Mouse (Mus musculus) embryo, embryonic 11 days (tissue): ENCODE data around the gene Emp3.
A peak's percentile ranks its signal among the peaks of the same experiment; 100 is the strongest.
"Not testable (repeated sequence)": the region's sequence is repeated elsewhere in the genome, so short reads cannot be mapped to it uniquely, and the experiment has no call there.

Experiments
- DNase-seq: peaks from one replicate; pipeline ENCODE4 v3.0.0-alpha.2; 2015

Gene Emp3

DNA sequence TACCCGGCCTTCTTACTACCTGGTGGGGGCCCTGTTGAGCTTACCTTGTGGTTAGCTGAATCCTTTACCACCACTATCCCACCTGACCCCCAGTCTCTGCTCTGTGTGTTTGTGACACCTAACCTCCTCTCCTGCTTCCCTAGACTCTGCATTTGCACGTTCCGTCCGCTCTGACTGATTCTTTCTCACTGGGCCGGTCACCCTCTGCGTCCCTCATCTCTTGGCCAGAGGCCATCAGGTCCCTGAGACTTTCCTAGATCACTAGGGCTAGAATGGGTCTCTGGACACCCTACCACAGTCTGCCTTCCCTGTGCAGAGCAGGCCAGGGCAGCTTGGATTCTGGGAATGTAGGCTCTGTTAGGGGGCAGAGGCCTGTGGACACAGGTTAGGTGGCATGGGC, 7.1 kb downstream of the Emp3 start:
- no peak for DNase-seq

- no peak for DNase-seq
Observed at GRCm38 (mm10) chr7:45909145-45909544, 12.1 kb downstream of the Emp3 start.

GRCm38 (mm10) chr7:45908384-45908783, 12.8 kb downstream of the Emp3 start:
- DNase-seq = no peak

DNA sequence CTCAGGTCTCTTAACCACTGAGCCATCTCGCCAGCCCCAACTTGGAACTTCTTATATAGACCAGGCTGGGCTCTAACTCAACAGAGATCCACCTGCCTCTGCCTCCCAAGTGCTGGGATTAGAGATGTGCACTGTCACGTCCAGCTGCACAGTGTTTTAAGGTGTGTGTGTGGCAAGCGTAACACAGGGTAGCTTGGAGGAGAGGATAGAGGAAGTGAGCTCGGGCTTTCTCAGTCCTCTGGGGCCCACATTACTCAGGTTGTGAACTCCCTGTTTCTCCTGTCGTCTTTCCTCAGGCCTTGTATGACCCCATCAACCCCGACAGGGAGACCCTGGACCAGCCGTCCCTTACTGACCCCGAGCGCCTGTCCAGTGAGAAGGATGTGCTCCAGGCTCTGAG, 14.6 kb downstream of the Emp3 start:
- DNase-seq = no peak

DNA sequence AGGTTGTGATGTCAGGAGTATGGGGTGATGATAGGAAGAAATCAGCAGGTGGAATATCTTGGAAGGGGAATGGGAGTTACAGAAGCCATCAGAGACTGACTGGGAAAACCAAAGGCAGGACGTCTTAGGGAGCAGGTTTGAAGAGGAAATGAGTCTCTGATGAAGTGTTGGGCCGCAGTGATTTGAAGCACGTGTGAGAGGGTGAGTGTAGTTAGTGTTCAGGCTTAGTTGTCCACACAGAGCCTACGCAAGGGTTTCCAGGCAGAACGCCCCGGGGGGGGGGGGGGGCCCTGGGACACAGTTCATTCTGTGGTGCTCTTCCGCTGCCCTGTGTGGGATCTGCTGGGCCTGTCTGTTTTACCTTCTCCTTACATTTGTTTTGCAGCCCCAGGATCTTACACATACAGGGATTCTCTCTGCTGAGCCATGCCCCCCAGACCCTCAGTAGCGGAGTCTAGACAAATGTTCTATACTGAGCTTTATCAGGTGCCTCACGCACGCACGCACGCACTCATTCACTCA, 18.7 kb downstream of the Emp3 start:
- DNase-seq = peak; percentile 47

DNA sequence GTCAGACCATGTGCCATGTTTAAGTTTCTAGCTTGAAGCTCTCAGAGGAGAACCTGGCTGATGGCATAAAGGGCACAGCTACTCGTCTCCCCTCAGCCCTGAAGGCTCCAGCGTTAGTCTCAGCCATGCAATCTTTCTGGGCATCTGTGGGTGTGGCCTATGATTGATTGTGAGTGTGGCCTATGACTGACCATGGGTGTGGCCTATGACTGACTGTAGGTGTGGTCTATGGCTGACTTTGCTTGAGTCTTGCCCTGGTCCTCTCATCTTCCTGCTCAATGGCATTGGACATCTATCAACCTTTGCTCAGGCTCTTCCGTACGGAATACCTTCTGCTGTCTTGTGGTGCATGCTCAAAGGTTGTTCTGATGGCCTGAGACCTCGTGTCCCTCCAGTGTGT, 19.6 kb downstream of the Emp3 start:
- DNase-seq = peak; percentile 56

DNA sequence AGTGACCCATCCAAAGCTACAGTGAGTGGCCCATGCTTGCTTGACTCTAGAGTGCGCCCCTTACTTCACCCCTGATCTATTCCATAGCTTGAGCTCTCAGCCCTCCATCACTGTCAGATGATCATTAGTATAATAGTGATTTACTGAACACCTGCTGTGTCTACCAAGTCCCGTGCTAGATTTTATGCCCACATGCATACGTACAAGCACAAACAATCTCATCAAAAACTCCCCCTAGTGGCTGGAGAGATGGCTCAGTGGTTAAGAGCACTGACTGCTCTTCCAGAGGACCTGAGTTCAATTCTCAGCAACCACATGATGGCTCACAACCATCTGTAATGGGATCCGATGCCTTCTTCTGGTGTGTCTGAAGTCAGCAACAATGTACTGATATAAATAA, 23.1 kb downstream of the Emp3 start:
- peak; percentile 63 for DNase-seq

GRCm38 (mm10) chr7:45897258-45897757, 23.9 kb downstream of the Emp3 start:
- DNase-seq = peak; percentile 70

DNA sequence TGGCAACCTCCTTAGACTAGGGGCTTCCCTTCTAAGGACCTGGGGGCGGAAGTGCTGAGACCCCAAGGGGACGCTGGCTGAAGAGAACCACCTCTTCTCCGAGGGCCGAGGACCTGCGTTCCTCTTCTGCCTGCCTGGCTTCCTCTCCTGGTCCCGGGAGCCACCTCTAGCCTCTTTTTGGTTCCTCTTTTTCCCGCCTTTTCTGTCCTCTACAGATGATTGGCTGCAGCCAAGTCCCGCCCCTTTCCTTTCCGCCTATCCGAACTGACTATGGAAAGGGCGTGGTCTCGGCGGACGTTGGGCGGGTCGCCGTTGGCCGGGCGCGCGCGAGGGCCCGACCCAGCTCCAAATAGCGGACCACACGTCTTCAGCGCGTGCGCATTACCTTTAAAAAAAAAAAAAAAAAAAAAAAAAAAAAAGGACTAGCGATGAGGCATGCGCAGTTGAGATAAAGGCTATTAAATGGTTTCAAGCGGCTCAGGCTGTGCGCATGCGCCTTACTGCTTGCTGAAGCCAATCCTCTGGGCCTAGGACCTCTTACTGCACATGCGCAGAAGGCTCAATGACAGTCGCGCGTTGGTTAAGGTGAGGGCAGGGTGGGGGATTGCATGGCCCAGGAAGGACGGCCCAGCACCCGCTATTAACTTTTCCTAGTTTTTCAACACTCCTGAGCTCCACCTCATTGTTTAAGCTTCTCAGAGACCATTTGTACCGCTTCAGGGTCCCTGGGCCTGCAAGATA, 24.5 kb downstream of the Emp3 start, which contains the start of the genes Syngr4 and Tmem143:
TSS of gene Syngr4 (minus strand) at position 198 of the 741 bp plus-strand sequence.
TSS of gene Tmem143 (plus strand) at position 425 of the 741 bp plus-strand sequence.
- peak; percentile 98 for DNase-seq

- DNase-seq = no peak
Observed at GRCm38 (mm10) chr7:45895931-45896516, 25.2 kb downstream of the Emp3 start.

GRCm38 (mm10) chr7:45892651-45893050, 28.6 kb downstream of the Emp3 start:
- DNase-seq = no peak

GRCm38 (mm10) chr7:45887246-45887645, 34.0 kb downstream of the Emp3 start:
- no peak for DNase-seq

DNA sequence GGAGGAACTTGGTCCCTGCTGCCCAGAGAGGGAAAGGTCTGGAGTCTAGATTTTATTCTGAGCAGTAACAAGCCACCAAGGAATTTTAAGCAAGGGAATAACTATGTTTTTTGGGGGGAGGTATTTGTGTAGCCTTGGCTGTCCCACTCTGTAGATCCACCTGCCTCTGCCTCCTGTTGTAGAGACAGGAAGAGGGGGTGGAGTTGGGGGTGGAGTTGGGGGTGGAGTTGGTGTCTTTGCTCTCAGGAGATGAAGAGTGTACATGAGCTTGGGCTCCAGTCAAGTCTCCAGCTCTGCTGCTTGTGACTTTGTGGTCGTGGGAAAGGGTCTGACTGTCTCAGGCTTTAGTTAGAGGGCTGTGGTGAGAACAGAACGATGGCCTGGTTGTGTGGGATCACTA, 40.2 kb downstream of the Emp3 start:
- no peak for DNase-seq

DNA sequence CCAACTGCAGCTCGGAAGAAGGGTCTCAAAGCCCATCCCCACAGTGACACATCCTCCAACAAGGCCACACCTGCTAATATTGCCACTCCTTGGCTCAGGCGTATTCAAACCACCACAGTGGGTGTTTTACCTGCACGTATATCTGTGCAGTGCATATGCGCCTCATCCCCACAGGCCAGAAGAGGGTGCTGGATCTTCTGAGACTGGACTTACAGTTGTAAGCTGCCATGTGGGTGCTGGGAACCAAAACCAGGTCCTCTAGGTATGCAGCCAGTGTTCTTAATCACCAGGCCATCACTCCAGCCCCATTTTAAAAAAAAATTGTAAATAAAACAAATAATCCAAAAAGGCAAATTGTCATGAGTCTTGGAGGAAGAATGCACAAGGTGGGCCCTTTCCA, 40.7 kb downstream of the Emp3 start:
- DNase-seq = no peak

- DNase-seq = not testable (repeated sequence)
Observed at GRCm38 (mm10) chr7:45878278-45878677, 42.9 kb downstream of the Emp3 start, which contains the start of gene Grin2d. TSS of gene Grin2d (minus strand) at chr7:45878378.

DNA sequence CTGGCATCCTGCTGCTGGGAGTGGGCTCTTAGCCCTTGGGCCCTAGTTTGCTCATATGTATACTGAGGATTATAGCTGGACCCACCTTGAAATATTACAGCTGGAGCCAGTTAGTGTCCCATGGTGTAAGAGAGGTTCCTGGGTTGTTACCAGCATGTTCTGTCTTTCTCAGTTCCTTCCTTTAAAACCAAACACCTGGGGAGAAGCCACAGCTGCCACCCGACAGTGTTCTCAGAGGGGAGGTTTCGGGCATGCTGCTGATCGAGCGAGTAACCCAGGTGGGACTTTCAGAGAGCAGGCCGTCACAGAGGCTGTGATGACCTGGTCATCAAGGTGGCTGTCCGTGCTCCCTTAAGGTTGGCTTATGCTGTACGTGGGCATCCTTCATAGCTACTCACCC, 44.3 kb downstream of the Emp3 start:
- DNase-seq = no peak

DNA sequence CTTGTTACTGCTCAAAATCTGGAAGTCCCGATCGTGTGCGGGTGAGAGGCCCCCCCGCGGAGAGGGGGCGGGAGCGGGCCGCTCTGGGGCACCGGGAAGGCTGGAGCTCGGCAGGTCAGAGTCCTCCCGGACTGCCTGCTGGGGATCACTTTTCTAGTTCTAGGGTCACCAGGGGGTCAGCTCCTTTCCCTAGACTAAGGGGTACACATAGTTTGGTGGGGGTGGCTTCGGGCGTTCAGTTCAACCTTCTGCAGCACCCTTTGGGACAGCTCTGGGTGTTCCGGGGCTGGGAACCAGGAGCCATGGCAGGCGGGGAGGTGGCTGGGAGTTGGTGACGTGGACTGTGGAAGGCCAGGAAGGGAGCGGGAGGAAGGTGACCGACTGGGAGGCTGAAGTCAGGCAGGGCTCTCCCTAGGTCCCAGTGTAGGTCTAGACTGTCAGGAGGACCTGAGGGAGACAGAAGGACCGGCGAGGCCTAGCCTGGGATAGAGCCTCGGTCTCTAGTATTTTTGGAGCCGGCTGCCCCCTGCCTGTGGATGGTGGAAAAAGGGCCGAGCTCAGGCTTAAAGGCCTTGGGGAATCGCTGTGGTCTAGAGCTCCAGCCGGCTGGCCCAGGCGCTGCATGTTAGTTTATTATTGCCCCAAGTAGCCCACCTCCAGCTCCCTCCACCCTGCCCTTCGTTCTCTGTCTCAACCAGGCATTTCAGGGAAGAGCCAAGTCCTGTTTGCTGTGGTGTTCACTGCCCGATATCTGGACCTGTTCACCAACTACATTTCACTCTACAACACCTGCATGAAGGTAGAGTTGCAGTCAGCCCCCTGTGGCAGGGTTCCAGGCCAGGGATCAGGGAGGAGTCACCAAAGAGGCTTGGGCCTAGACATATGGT, 47.9 kb downstream of the Emp3 start:
- DNase-seq = peak; percentile 71

- peak; percentile 93 for DNase-seq
Observed at GRCm38 (mm10) chr7:45872624-45873023, 48.6 kb downstream of the Emp3 start, which contains the start of gene Kdelr1. TSS of gene Kdelr1 (plus strand) at chr7:45872772.

GRCm38 (mm10) chr7:45870282-45871058, 50.7 kb downstream of the Emp3 start:
- DNase-seq = peak; percentile 45

GRCm38 (mm10) chr7:45869787-45870186, 51.4 kb downstream of the Emp3 start:
- no peak for DNase-seq

DNA sequence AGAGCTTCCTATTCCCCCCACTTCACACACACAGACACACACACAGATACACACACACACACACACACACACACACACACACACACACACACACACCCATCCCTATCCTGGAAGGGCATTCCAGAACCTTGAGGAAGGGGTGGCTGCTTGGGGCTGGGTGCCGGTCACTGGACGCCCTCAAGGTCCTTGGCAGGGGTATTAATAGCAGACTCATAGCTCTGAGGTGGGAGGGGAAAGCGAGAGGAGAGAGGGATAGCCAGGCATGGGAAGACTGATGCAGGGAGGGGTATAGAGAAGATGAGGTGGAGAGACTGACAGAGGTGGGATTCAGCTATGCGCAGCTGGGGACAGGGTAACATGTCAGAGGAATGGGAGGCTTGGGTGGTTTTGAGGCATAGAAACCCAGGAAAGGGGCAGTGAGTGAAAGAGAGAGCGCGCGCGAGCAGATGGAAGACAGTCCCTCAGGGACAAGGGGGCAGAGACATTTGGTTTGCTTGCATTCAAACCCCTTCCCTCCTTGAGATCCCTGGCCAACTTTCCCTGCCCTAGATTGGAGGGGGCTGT, 52.0 kb downstream of the Emp3 start:
- DNase-seq = no peak
